Mouse (Mus musculus): Measurements from ENCODE around the gene Hoxa1. TPM values are rescaled to one million over a fixed set of nuclear protein-coding genes. Genes with fewer than 3 reads are reported as not detected.

Hoxa1 gene
- polyA plus RNA-seq, 1 experiment = 2.0 TPM

DNA sequence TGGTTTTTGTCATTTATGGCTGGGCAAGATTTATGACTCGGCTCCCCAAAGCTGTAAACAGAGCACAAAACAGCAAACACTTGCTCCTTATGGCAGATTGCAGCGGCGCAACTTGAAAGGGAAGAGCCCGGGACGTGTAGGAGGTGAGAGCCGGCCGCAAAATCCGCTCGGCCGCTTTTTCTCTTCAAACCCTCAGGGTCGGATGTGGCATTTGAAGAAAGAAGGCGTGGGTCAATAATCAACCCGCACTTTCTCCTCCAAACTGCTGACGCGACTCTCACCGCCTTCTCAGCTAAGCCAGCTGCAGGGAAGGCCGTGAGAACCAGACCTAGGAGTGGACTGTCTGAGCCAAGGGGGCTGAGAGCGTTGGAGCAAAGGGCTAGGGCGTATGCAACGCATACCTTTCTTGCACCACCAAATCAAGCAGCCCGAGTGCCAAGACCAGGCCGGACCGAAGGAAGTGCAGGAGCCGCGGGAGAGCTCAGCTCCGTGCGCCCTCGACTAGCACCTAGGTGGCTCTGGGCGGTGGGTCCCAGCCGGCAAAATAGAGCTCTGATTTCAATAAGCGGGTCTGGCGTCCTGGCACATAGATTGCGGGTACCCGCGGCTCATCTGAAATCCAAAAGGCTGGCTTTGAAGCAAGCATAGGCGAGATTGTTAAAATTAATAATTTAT lies 19.1 kb upstream of the Hoxa1 start, which contains the start of gene 5730596B20Rik:
5730596B20Rik (plus strand) TSS at position 438 of the 675 bp plus-strand sequence.
- Histone ChIP-seq H3K27me3 (ENCODE audit: control insufficient read depth, insufficient read depth, insufficient read length) (no peaks in the 10 kb centered on the region), H3K79me2 (ENCODE audit: control insufficient read depth, insufficient read depth) (no peaks in the 10 kb centered on the region), H3K36me3 (ENCODE audit: control insufficient read depth, insufficient read depth) (no peaks in the 10 kb centered on the region), H3ac (ENCODE audit: control insufficient read depth, insufficient read length) (no peak within 1 kb of the TSS), H3K4me3 (no peak within 1 kb of the TSS), H3K4me2 (ENCODE audit: low read depth) (no peak within 1 kb of the TSS)
- TF ChIP-seq TCF3 (IDR thresholded peaks at IDR 0.05; ENCODE audit: insufficient read length, low read depth) = no peak
- no peak for TF ChIP-seq REST (IDR thresholded peaks at IDR 0.05; ENCODE audit: insufficient read depth, insufficient read length)
- TF ChIP-seq CEBPB (IDR thresholded peaks at IDR 0.05; ENCODE audit: insufficient read depth, poor library complexity, severe bottlenecking) = no peak
- no peak for TF ChIP-seq MAX (IDR thresholded peaks at IDR 0.05; ENCODE audit: low read depth)

DNA sequence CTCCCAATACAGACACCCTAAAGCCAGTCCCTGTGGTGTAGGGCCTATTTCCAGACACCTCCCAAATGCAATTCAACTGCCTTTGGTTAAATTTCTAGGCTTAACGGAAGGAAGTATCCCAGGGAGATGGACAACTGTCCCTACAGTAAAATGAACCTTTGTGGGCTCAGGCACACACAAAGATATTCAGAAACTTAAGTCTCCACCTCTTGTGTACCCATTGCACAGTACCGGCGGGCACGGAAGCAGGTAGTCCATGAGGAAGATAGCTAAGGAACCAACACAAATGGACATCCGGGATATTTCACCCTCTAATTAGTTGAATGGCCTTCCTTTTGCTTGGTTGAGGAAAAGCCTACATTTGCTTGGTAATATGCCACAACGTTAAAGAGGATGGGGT lies 18.3 kb upstream of the Hoxa1 start:
- Histone ChIP-seq H3K27me3 (ENCODE audit: control insufficient read depth, insufficient read depth, insufficient read length) (no peaks in the 10 kb centered on the region), H3K36me3 (ENCODE audit: control insufficient read depth, insufficient read depth) (no peaks in the 10 kb centered on the region), H3ac (ENCODE audit: control insufficient read depth, insufficient read length) (no peak overlapping the region), H3K4me3 (no peak overlapping the region), H3K4me2 (ENCODE audit: low read depth) (no peak overlapping the region), H3K79me2 (ENCODE audit: control insufficient read depth, insufficient read depth) (no peaks in the 10 kb centered on the region)
- TF ChIP-seq E2F4 (IDR thresholded peaks at IDR 0.05; ENCODE audit: insufficient read depth) (no peak), MYOG (IDR thresholded peaks at IDR 0.05; ENCODE audit: control insufficient read depth in 1 of 3, insufficient read depth in 1 of 3, insufficient read length in 2 of 3, low read depth in 2 of 3) (no peak)

DNA sequence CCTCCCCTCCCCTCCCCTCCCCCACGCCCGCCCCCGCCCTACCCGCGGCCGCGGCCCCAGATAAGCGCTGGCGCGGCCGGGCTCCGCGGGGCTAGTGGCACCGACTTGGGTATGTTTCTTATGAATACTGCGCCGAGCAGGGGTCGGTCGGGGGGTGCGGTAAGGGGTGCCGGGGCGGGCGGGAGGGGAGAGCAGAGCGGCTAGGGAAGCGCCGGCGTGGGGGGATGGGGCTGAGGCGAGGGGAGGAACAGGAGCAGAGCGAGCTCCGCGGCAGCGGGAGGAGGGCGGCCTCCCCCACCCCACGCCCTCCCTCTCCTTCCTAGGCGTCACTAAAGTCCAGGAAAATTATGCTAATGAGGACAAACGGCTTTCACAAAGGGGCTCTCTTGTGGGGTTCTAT lies 17.7 kb upstream of the Hoxa1 start:
- no peaks in the 10 kb centered on the region for H3K79me2 ChIP-seq (ENCODE audit: control insufficient read depth, insufficient read depth)
- no peak overlapping the region for H3ac ChIP-seq (ENCODE audit: control insufficient read depth, insufficient read length)
- TF ChIP-seq MYOD1 (IDR thresholded peaks at IDR 0.05; ENCODE audit: control insufficient read depth in 1 of 3, insufficient read length in 2 of 3, low read depth in 2 of 3) (no peak), REST (IDR thresholded peaks at IDR 0.05; ENCODE audit: insufficient read depth, insufficient read length) (no peak), CEBPB (IDR thresholded peaks at IDR 0.05; ENCODE audit: insufficient read depth, poor library complexity, severe bottlenecking) (no peak), TCF12 (IDR thresholded peaks at IDR 0.05; ENCODE audit: insufficient read depth, poor library complexity, severe bottlenecking) (no peak), USF1 (IDR thresholded peaks at IDR 0.05; ENCODE audit: low read depth) (no peak), POLR2AphosphoS2 (IDR thresholded peaks at IDR 0.05; ENCODE audit: insufficient read length, low read depth) (no peak), MYOG (IDR thresholded peaks at IDR 0.05; ENCODE audit: control insufficient read depth in 1 of 3, insufficient read depth in 1 of 3, insufficient read length in 2 of 3, low read depth in 2 of 3) (no peak), POLR2A (IDR thresholded peaks at IDR 0.05; ENCODE audit: insufficient read length, low read depth) (no peak), E2F4 (IDR thresholded peaks at IDR 0.05; ENCODE audit: insufficient read depth) (no peak), MAX (IDR thresholded peaks at IDR 0.05; ENCODE audit: low read depth) (no peak), TCF3 (IDR thresholded peaks at IDR 0.05; ENCODE audit: insufficient read length, low read depth) (no peak), SRF (IDR thresholded peaks at IDR 0.05; ENCODE audit: control insufficient read depth, insufficient read length, low read depth) (no peak)
- no peak overlapping the region for H3K4me2 ChIP-seq (ENCODE audit: low read depth)
- no peaks in the 10 kb centered on the region for H3K36me3 ChIP-seq (ENCODE audit: control insufficient read depth, insufficient read depth)
- no peak overlapping the region for H3K4me3 ChIP-seq
- no peaks in the 10 kb centered on the region for H3K27me3 ChIP-seq (ENCODE audit: control insufficient read depth, insufficient read depth, insufficient read length)

DNA sequence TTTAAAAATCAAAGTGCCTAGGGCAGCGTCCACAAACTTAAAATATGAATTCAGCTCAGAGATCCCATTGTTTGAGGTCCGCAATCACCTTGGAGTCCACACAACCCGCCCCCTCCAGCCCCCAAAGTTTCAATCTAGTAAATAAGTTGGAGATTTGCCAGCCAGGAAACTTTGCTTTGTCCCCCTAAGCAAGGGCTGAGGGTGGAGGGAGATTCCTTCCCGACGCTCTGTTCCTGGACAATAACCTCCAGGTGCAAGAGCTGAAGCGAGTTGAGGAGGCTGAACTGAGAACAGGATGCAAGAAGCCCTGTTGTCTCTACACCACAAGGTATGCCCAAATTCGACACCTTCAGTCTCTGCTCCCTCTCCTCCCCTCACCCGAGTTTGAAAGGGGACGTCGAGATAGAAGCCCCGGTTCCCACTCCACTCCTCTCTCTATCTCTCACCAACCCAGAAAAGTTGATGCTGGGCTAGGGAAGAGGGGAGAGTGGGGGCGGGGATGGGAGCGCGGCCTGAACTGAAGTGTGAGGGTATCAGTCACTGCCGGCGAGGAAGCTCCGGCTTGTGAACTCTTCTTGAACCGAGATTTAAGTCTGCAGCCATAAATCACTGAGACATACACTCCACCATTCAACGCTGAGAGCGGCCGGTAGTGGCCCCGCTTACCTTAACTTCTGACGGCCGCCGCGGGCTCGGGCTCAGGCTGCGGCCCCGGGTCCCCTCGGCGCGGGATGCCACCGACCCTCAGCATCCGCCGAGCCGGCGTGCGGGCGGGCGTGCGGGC lies 17.0 kb upstream of the Hoxa1 start:
- Histone ChIP-seq H3K79me2 (ENCODE audit: control insufficient read depth, insufficient read depth) (no peaks in the 10 kb centered on the region), H3K4me3 (no peak overlapping the region), H3K36me3 (ENCODE audit: control insufficient read depth, insufficient read depth) (no peaks in the 10 kb centered on the region), H3ac (ENCODE audit: control insufficient read depth, insufficient read length) (no peak overlapping the region), H3K27me3 (ENCODE audit: control insufficient read depth, insufficient read depth, insufficient read length) (no peaks in the 10 kb centered on the region), H3K4me2 (ENCODE audit: low read depth) (no peak overlapping the region)
- TF ChIP-seq MYOG (IDR thresholded peaks at IDR 0.05; ENCODE audit: control insufficient read depth in 1 of 3, insufficient read depth in 1 of 3, insufficient read length in 2 of 3, low read depth in 2 of 3) (no peak), POLR2A (IDR thresholded peaks at IDR 0.05; ENCODE audit: insufficient read length, low read depth) (no peak)

DNA sequence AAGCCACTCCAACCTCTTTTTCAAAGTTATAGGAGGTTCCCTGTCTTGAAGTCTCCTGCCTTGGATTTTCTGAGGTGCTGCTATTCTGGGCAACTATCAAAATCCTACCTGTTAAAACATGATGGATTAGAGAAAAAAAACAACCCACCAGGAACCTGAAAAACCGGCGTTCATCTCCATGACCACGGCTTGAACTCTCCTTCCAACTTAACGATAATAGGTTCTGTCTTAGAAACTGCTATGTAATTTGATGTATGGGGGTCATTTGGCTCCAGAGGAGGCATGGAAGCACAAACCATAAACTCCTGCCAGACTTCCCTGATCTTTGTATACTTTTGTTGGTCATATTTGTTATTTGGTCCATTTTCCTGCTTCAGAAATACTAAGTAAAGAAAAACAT lies 15.5 kb upstream of the Hoxa1 start:
- Histone ChIP-seq H3K4me2 (ENCODE audit: low read depth) (no peak overlapping the region), H3ac (ENCODE audit: control insufficient read depth, insufficient read length) (no peak overlapping the region), H3K36me3 (ENCODE audit: control insufficient read depth, insufficient read depth) (no peaks in the 10 kb centered on the region), H3K4me3 (no peak overlapping the region), H3K27me3 (ENCODE audit: control insufficient read depth, insufficient read depth, insufficient read length) (no peaks in the 10 kb centered on the region), H3K79me2 (ENCODE audit: control insufficient read depth, insufficient read depth) (no peaks in the 10 kb centered on the region)
- TF ChIP-seq TCF12 (IDR thresholded peaks at IDR 0.05; ENCODE audit: insufficient read depth, poor library complexity, severe bottlenecking) (no peak), POLR2AphosphoS2 (IDR thresholded peaks at IDR 0.05; ENCODE audit: insufficient read length, low read depth) (no peak), MAX (IDR thresholded peaks at IDR 0.05; ENCODE audit: low read depth) (no peak), USF1 (IDR thresholded peaks at IDR 0.05; ENCODE audit: low read depth) (no peak), MYOD1 (IDR thresholded peaks at IDR 0.05; ENCODE audit: control insufficient read depth in 1 of 3, insufficient read length in 2 of 3, low read depth in 2 of 3) (no peak), SRF (IDR thresholded peaks at IDR 0.05; ENCODE audit: control insufficient read depth, insufficient read length, low read depth) (no peak), TCF3 (IDR thresholded peaks at IDR 0.05; ENCODE audit: insufficient read length, low read depth) (no peak), E2F4 (IDR thresholded peaks at IDR 0.05; ENCODE audit: insufficient read depth) (no peak), CEBPB (IDR thresholded peaks at IDR 0.05; ENCODE audit: insufficient read depth, poor library complexity, severe bottlenecking) (no peak), POLR2A (IDR thresholded peaks at IDR 0.05; ENCODE audit: insufficient read length, low read depth) (no peak), MYOG (IDR thresholded peaks at IDR 0.05; ENCODE audit: control insufficient read depth in 1 of 3, insufficient read depth in 1 of 3, insufficient read length in 2 of 3, low read depth in 2 of 3) (no peak), REST (IDR thresholded peaks at IDR 0.05; ENCODE audit: insufficient read depth, insufficient read length) (no peak)
